Mouse (Mus musculus): ENCODE results near the gene Cab39.

- TF ChIP-seq CTCF (IDR thresholded peaks at IDR 0.05), result no peak
- no peak for TF ChIP-seq POLR2A (IDR thresholded peaks at IDR 0.05; ENCODE audit: insufficient read depth, low read depth, low read length)
These were observed 35.8 kb downstream of the Cab39 start for GRCm38 (mm10) chr1:85829016-85829415.

Data from heart, adult 2 months (tissue).